Mouse (Mus musculus): Measurements from ENCODE around the gene Ckm.

Gene Ckm

GRCm38 (mm10) chr7:19388699-19389413, 15.7 kb upstream of the Ckm start:
- no peak for DNase-seq (ENCODE audit: low spot score)

GRCm38 (mm10) chr7:19394484-19394883, 10.1 kb upstream of the Ckm start:
- DNase-seq (ENCODE audit: low spot score), result no peak

GRCm38 (mm10) chr7:19399496-19400280, 4.9 kb upstream of the Ckm start:
- peak; percentile 70 for DNase-seq (ENCODE audit: low spot score)

GRCm38 (mm10) chr7:19400946-19401345, 3.6 kb upstream of the Ckm start:
- no peak for DNase-seq (ENCODE audit: low spot score)

- no peak for DNase-seq (ENCODE audit: low spot score)
Measured at GRCm38 (mm10) chr7:19402535-19403112, 2.0 kb upstream of the Ckm start.

- DNase-seq (ENCODE audit: low spot score), result peak; percentile 84
Measured at GRCm38 (mm10) chr7:19403731-19404296, 762 bp upstream of the Ckm start, which contains the start of gene Klc3. Gene Klc3 (minus strand): TSS chr7:19404104.

- DNase-seq (ENCODE audit: low spot score), result peak; percentile 86
Measured at GRCm38 (mm10) chr7:19405417-19405816, 841 bp downstream of the Ckm start.

- DNase-seq (ENCODE audit: low spot score), result no peak
Measured at GRCm38 (mm10) chr7:19409753-19410152, 5.2 kb downstream of the Ckm start.

GRCm38 (mm10) chr7:19410766-19411344, 6.3 kb downstream of the Ckm start:
- DNase-seq (ENCODE audit: low spot score), result no peak

GRCm38 (mm10) chr7:19411783-19412182, 7.2 kb downstream of the Ckm start:
- no peak for DNase-seq (ENCODE audit: low spot score)

GRCm38 (mm10) chr7:19413525-19413924, 8.9 kb downstream of the Ckm start:
- DNase-seq (ENCODE audit: low spot score), result no peak

GRCm38 (mm10) chr7:19416590-19416989, 12.0 kb downstream of the Ckm start:
- DNase-seq (ENCODE audit: low spot score), result no peak

- DNase-seq (ENCODE audit: low spot score), result no peak
Measured at GRCm38 (mm10) chr7:19420121-19420520, 15.5 kb downstream of the Ckm start.

GRCm38 (mm10) chr7:19420821-19421636, 16.5 kb downstream of the Ckm start:
- peak; percentile 94 for DNase-seq (ENCODE audit: low spot score)

GRCm38 (mm10) chr7:19423083-19423482, 18.5 kb downstream of the Ckm start:
- no peak for DNase-seq (ENCODE audit: low spot score)

GRCm38 (mm10) chr7:19424051-19424450, 19.5 kb downstream of the Ckm start:
- no peak for DNase-seq (ENCODE audit: low spot score)

GRCm38 (mm10) chr7:19426349-19426748, 21.8 kb downstream of the Ckm start:
- no peak for DNase-seq (ENCODE audit: low spot score)

- DNase-seq (ENCODE audit: low spot score), result no peak
Measured at GRCm38 (mm10) chr7:19426888-19427287, 22.3 kb downstream of the Ckm start.

- DNase-seq (ENCODE audit: low spot score), result no peak
Measured at GRCm38 (mm10) chr7:19427999-19428650, 23.5 kb downstream of the Ckm start.

GRCm38 (mm10) chr7:19429726-19430125, 25.1 kb downstream of the Ckm start:
- no peak for DNase-seq (ENCODE audit: low spot score)

GRCm38 (mm10) chr7:19430402-19430801, 25.8 kb downstream of the Ckm start:
- DNase-seq (ENCODE audit: low spot score), result no peak
